Mouse (Mus musculus) adrenal gland, postnatal 36 days (tissue): ENCODE results near the gene Slc44a4. TPM values are rescaled to one million over a fixed set of nuclear protein-coding genes. Genes with fewer than 3 reads are reported as not detected.
A peak's percentile ranks its signal among the peaks of the same experiment; 100 is the strongest.
"Not testable (repeated sequence)": the region's sequence is repeated elsewhere in the genome, so short reads cannot be mapped to it uniquely, and the experiment has no call there.

Experiments used
- DNase-seq, 2 experiments: peaks; one replicate each; pipeline ENCODE4 v3.0.0; 2021; ENCODE audit warnings: mixed read lengths in 1 of 2
- total RNA-seq, 2 experiments: library from RNA; stranded (reverse); gene quantifications; 2 replicates each; pipeline ENCODE4 v1.2.3; 2021

The Slc44a4 gene
- total RNA-seq, 2 experiments from 2014 or later: 0.83 to 1.7 TPM

DNA sequence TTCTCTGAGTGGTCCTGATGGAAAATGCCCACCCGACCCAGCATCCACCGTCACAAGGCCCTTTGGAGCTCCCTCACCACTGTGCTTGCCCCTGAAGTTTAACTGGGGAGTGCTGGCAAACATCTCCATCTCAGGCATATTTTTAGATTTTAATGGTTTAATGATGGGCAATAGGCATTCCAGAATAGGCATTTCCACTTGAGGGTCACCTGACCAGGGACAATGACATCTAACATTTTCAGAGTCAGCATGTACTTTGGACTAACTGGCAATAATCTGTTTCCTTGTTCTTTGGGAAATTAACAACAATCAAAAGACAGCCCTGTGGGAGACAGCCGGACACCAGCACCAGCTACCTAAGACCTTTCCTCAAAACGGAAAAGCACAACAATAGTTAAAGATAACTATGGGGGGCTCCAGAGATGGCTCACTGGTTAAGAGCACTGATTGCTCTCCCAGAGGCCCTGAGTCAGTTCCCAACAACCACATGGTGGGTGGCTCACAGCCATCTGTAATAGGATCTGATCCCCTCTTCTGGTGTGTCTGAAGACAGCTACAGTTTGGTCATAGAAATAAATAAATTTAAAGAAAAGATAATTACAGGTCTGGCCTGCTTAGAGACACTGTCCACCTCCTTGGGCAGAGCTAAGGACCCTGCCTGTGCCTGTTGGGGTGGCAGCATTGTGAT is 29.0 kb downstream of the Slc44a4 start:
- no peak for DNase-seq

DNA sequence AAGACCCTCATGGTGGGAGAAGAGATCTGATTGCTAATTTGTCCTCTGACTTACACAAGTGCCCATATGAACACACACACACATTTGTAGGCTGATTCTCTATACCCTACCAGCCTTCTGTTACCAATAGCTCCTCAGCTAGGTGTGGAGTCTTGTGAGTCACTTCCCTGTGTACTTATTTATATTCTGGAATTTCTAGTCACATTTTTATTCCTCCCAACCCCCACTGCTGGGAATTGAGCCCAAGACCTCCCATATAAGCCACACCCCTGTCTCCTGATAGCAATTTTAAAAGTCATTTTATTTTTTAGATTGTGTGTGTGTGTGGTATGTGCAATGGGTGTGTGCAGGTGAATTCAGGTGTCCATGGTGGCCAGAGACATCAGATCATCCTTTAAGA is 30.1 kb downstream of the Slc44a4 start:
- no peak for DNase-seq

DNA sequence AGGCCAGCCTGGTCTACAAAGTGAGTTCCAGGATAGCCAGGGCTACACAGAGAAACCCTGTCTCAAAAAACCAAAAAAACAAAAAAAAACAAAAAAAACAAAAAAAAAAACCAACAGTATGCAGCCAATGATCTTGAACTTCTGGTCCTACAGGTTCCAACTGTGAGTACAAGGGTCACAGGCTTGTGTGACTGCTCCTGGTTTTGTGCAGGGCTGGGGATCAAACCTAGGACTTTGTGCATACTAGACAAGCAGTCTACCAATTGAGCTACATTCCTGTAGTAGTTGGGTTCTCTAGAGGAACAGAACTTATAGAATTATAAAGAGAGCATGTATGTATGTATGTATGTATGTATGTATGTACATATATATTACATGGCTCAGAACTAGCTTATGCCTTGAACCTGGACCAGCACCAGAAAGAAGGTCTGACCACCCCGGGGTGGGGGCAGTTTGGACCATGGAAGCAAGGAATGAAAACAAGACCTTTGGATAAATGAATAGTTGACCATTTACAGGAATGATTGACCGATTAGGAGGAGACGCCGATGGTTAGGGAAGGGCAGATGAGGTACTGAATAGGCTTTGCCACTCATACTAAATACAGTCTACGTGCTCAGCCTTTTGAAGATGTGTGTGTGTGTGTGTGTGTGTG is 32.3 kb downstream of the Slc44a4 start:
- DNase-seq: no peak

DNA sequence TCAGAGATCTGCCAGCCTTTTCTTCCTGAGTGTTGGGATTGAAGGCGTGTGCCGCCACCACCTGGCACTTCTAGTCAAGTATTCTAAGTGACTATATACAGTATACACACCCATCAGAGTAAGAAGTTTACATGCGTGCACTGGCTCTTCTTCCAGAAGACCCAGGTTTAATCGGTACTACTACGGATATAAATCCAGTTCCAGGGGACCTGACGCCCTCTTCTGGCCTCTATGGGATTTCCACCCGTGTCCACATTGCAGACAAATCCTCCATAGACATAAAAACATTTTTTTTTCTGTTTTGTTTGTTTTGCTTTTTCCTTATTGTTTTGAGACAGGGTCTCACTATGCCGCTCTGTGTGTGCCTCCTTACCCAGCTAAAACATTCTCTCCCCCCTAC is 33.3 kb downstream of the Slc44a4 start:
- DNase-seq: peak; percentile 39 to 65

DNA sequence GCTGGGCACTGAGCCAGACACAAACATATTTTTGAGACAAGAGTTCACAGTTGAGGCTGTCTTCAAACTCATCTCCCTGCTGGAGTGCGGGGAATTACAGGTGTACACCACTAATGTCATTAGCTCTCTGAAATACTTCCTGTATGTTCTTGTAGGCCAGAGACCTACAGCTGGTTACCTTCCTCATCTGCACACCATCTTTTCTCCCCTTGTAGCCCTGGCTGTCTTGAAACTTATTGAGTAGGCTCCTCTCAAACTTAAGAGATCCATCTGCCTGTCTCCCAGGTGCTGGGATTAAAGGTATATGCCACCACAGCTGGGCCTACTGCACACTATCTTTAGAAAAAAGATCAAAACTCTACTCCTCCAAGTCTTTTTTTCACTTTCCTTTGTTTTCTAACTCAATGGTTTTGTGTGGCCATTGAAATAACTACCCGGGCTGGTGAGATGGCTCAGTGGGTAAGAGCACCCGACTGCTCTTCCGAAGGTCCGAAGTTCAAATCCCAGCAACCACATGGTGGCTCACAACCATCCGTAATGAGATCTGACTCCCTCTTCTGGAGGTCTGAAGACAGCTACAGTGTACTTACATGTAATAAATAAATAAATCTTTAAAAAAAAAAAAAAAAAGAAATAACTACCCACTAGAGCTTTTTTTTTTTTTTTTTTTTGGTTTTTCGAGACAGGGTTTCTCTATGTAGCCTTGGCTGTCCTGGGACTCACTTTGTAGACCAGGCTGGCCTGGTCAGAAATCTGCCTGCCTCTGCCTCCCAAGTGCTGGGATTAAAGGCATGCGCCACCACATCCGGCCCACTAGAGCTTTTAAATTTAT is 34.7 kb downstream of the Slc44a4 start:
- not testable (repeated sequence) for DNase-seq

DNA sequence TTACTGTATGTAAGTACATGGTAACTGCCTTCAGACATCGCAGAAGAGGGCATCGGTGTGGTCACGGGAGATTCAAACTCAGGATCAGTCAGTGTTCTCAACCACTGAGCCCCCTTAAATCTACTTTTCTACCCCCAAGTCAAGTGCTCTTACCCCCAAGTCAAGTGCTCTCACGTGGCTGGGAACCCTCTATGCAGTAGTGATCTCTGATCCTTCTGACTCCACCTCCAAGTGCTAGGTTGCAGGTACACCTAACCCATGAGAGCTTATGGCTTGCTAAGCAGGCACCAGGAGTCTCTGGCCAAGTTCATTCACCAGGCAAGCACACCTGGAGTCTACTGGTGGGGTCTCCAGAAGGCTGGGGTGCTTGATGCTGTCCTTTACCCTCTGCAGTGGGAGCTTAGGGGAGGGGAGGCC is 35.3 kb downstream of the Slc44a4 start:
- no peak for DNase-seq

DNA sequence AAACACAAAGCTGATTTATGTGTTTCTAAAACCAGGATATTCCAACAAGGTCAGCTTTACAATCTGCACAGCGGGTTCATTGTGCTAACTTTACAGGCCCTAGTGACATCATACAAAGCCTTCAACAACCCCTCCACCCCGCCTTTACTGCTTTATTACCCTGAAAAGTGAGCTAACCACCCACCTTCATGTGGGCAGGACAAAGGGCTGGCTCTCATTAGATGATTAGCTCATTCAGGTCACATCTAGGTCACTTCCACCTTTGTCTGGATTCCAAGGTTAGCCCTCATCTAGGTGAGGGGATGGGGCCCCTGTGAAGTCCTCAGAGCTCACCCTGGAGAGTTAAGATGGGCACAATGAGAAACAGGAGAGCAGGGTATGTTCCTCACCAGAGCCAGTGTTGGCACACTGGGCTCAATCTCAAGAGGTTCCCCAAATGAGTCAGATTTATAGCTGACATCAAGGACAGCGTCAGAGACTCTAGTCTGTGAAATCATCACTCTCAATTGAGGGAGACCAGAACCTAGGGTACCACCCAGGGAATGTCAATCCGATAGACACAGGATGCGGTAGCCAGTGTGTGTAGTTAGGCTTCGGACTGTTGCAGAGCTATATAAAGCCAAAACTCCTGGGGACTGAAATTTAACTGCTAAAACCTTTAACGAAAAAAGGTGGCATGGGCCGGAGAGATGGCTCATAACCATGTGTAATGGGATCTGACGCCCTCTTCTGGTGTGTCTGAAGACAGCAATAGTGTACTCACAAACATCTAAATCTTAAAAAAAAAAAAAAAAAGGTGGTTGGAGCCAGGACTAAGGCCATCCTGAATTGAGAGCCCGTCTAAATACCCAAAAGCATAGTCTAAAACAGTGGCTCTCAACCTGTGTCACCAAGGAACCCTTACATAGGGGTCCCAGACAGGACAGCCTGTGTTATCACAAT is 36.5 kb downstream of the Slc44a4 start:
- no peak for DNase-seq

DNA sequence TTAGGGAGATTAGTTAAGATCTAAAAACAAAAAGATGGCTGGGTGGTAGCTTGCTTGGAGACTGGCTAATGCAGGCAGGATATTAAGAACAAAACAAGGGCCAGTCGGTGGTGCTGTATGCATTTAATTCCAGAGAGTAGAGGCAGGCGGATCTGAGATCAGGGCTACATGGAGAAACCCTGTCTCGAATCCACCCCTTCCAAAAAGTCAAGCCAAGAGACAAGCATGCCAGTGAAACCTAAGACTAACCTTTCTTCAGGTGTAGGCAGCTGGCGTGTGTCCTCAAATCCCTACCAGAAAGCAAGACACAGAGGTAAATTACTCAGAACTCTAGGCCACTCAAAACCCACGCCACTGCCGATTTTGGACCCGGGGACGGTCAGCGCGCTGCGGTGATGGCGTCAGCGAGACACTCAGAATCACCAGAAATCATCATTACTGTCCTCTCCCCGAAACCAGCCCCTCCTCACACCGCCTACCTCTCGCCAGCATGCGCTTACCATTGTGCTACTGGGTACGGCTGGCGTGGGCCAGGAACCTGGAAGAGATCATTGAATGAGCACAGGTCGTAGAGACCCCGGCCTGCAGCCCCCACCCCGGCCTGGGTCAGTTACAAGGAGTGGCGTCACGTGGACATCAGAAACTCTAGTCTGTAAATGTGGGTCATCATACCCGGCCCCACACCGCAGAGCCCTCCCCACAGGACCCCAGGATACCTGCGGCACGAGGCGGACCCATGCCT is 37.5 kb downstream of the Slc44a4 start:
- DNase-seq: no peak

DNA sequence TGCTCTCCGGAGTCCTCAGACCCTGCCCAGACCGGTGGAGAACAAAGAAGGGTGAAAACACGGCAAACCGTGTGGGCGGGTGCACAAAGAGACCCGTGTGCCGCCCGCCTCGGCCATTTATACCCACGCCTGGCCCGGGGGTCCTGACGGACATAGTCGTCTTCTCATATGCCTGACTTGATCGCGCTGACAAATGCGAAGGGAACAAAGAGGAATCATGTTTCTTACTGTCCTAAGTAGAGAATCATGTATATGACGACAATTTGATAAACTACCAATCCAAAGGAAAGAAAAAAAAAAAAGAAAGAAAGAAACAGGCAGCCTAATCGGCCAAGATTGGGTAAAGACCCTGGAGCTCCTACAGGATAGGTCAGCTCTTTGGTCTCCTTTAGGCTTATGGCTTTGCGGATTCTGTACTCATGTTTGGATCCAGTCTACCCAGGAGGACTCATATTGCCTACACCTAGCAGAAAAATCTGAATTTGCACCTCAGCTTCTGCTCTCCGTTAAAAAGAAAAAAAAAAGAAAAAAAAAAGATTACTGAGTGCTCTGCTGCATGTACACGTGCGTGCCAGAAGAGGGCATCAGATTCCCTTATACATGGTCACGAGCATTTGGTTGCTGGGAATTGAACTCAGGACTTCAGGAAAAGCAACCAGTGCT is 38.2 kb downstream of the Slc44a4 start:
- DNase-seq: peak; percentile 82 to 83

DNA sequence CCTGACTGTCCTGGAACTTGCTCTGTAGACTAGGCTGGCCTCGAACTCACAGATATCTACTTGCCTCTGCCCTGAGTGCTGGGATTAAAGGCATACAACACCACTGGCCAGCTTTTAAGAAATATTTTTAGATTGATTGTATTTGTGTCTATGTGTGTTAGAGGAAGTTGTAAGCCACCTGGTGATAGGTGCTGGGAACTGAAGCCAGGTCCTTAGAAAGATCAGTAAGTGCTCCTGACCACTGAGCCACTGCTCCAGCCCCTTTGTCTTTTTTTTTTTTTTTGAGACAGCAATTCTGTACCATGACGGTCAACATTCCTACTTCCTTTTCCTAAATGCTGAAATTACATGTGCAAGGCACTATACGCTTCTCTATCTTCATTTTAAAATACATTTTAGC is 39.0 kb downstream of the Slc44a4 start:
- DNase-seq: no peak

DNA sequence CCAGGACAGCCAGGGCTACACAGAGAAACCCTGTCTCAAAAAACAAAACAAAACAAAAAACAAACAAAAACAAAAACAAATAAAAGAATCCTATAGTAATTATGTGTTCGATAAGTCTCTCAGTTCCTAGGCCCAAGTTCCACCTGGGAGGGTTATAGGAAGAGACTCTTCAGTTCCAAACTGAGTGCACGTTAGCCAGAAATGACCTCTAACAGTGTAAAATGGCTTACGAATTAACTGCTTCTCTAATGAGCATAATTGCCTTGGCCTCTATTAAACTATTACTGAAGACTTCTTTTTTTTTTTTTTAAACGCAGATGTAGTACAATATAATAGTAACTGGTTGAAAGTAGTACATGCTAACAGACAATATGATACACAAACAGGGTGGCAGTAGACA is 39.6 kb downstream of the Slc44a4 start:
- DNase-seq: no peak

DNA sequence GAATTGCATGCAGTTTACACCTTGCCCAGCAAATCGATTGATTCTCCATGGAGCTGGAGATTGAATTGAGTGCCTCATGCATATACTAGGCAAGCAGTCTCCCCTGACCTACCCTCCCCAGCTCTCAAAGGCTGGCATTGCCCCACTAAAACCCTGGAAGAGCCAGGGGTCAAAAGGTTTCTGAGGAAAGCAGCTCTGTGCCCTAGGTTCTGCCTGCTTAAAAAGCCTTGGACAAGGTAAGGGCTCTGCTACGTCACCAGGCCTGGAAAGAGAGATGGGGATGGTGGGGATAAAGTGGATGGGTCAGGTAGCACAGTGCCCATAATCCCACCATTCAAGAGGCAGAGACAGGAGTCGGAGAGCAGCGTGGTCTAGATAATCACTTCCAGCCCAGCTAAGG is 40.6 kb downstream of the Slc44a4 start:
- no peak for DNase-seq

DNA sequence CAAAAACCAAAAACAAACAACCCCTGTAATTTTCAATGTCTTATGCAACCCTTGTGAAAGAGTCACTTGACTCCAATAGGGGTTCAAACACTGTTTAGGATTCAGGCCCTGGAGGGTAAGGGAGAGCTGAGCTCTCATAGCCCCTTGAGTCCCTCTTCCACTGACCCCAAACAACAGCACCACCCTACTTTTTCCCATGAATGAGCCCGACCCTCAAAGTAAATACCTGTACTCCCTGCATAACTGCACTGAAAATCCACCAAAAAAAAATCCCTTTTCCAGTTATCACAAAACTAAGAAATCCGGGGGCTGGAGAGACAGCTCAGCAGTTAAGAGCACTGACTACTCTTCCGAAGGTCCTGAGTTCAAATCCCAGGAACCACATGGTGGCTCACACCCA is 41.6 kb downstream of the Slc44a4 start:
- DNase-seq: no peak

DNA sequence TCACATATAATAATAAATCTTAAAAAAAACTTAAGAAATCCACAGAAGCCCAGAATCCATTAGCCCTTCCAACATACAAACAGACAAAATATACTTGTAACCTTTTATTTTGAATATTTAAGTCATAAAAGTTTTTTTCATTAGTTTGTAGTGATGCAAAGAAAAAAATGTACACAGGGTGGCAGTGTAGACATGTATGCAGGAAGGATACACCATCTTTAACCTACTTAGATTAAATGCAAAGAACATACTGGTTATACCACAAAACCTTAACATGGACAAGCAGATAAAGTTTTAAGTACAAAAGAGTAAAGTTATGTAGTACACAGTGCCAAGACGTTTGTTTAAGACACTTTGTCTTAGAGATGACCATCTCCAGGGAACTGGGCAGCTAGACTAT is 42.1 kb downstream of the Slc44a4 start:
- DNase-seq: no peak

DNA sequence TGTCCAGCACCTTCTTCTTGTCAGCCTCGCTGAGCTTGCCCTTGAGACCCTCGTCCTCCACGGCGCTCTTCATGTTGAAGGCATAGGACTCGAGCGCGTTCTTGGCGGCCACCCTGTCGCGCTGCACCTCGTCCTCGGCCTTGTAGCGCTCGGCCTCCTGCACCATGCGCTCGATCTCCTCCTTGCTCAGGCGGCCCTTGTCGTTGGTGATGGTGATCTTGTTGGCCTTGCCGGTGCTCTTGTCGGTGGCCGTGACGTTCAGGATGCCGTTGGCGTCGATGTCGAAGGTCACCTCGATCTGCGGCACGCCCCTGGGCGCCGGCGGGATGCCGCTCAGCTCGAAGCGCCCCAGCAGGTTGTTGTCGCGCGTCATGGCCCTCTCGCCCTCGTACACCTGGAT is 43.0 kb downstream of the Slc44a4 start:
- not testable (repeated sequence) for DNase-seq

DNA sequence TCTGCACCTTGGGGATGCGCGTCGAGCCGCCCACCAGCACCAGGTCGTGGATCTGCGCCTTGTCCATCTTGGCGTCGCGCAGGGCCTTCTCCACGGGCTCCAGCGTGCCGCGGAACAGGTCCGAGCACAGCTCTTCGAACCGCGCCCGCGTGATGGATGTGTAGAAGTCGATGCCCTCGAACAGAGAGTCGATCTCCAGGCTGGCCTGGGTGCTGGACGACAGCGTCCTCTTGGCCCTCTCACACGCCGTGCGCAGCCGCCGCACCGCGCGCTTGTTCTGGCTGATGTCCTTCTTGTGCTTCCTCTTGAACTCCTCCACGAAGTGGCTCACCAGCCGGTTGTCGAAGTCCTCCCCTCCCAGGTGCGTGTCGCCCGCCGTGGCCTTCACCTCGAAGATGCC is 43.7 kb downstream of the Slc44a4 start:
- not testable (repeated sequence) for DNase-seq

DNA sequence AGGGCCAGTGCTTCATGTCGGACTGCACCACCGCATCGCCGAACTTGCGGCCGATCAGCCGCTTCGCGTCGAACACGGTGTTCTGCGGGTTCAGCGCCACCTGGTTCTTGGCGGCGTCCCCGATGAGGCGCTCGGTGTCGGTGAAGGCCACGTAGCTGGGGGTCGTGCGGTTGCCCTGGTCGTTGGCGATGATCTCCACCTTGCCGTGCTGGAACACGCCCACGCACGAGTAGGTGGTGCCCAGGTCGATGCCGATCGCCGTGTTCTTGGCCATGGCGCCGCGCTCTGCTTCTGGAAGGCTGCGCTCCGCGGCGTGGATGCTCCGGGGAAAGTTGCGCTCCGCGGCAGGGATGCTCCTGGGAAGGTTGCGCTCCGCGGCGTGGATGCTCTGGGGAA is 44.5 kb downstream of the Slc44a4 start:
- DNase-seq: not testable (repeated sequence)

DNA sequence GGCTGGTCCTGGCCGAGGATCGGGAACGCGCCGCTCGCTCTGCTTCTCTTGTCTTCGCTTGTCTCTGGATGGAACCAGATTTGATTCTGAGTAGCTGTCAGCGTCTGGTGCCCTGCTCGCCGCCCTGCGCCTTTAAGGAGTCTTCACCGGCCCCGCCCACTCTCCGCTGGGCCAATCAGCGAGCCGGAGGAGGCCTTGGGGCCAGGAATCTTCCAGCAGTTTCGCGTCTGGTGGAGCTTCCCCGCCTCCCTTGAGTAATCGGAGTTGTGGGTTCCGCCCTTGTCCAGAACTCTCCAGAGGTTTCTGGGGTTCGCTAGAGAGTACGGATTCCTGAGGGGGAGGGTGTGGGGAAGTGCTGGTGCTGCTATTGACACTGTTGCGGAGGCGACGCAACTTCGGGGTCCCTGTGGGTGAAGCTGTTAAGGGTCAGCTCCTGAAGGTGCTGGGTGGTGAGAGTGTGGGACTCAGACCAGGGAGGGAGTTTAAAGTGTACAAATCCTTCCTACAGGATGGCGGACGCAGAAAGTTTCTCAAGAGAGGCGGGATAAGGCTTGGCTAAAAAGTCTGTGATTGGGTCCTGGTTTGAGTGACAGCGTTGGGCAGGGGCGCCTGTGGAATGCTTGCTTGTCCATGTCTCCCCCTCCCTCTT is 45.0 kb downstream of the Slc44a4 start, which contains the start of gene Hspa1b:
Gene Hspa1b, minus strand, starts transcription at position 109 of the 649 bp plus-strand sequence.
- DNase-seq: peak; percentile 84 to 88

DNA sequence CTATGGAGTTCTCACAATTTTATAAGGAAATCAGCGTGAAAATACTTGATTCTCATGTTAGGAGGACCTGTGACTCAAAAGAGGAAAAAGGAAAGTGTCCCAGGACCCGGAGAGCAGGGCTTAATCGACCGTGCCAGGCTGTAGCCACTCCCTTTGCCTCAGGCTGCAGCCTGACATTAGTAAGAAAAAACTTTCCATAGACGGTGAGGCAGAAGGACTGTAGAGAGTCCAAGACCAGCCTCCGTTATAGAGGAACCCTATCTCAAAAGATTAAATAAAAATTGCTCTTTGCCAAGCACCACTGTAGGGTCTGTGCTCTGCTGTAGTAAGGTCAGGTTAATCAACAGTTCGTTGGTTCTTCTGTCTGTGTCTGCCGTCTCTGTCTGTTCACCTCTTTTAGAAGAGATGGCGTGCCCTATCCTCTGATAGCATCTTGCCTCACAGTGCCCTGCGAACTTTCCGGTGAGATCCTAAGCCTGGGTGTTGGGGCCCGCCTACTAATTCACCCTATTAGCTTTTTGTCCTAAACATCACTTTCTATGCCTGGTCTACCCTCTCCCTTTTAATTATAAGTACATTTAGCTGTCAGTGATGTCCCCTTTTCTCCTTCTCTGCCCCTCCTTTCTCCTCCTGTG is 45.7 kb downstream of the Slc44a4 start:
- peak; percentile 61 to 71 for DNase-seq
